Mouse (Mus musculus): Measurements from ENCODE around the gene Cx3cl1.

DNA sequence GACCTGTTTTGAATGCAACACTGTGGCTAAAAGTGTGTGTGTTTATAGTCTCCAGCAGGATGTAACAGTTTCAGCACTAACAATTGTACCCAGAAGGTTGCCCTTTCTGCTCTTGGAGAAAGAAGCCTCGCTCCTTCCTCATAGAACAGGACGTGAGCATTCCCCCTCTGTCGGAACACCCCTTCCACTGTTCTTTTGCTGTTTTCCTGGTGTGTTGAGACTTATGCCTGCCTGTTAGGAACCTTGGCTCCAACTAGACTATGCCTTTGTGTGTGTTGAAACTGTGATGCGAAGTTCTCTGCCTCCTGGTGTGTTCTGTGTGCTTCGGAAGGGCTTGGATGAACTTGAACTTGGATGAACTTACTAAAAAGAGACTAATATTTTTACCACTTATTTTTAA lies 45.8 kb upstream of the Cx3cl1 start:
- no peak for TF ChIP-seq ZC3H11A (IDR thresholded peaks at IDR 0.05; ENCODE audit: borderline replicate concordance, low read depth, low read length)
- no peak for TF ChIP-seq HCFC1 (IDR thresholded peaks at IDR 0.05; ENCODE audit: borderline replicate concordance, insufficient read depth, low read length)
- no peak for TF ChIP-seq MAFK (IDR thresholded peaks at IDR 0.05; ENCODE audit: insufficient read depth, low read depth, low read length)
- TF ChIP-seq CHD2 (IDR thresholded peaks at IDR 0.05; ENCODE audit: low read depth, low read length): no peak

Measured in ES-E14 (cell line).